Comparison of ENCODE assay signal across 20 mouse cellular contexts in the genomic region with DNA sequence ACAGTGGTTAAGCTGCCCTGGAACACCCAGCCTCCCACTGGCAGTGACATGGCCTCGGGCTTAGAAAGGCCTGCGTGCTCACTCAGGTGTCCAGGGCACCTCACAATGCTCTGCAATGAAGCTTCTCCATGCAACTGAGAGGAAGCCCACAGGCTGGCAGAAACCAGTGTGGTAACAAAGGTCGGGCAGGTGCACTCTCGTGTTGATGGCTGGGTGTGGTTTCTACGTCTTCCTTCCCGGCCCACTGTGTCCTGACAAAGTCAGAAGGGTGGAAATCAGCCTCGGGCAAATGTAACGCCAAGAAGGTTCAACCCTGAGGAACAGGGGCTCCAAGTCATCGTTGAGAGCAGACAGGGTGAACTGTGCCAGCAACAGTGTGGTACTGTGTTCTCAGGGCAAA.
"Had no signal": no experiment of that assay in that cellular context is flagged by ENCODE, and none has a peak within 500 bp of the region (broad histone marks: within the 10 kb centered on the region; RNA-seq: fewer than 3 reads in every experiment).

No protein-coding gene starts in this region.

- H3K4me1 ChIP-seq: liver, embryonic 13.5 days; midbrain, embryonic 15.5 days; neural tube, embryonic 12.5 days; neural tube, embryonic 15.5 days; stomach, embryonic 15.5 days had no signal

- H3K36me3 ChIP-seq: kidney, embryonic 15.5 days; limb, embryonic 13.5 days; liver, embryonic 13.5 days; midbrain, embryonic 15.5 days; neural tube, embryonic 12.5 days; neural tube, embryonic 15.5 days; stomach, embryonic 15.5 days had no signal

- DNase-seq: kidney, adult 11 months; kidney, adult 8-10 months; kidney, postnatal 10 days; kidney, postnatal 36 days; liver; liver, embryonic 13.5 days; lung, adult 2 months; lung, postnatal 14 days; lung, postnatal 4 days; right cerebral cortex, adult 18-20 months; right cerebral cortex, postnatal 14 days; right cerebral cortex, postnatal 4 days; spleen, adult 18-20 months; thymus, postnatal 36 days had no signal

- H3K4me3 ChIP-seq: kidney, embryonic 15.5 days; limb, embryonic 13.5 days; liver, embryonic 13.5 days; midbrain, embryonic 15.5 days; neural tube, embryonic 12.5 days; neural tube, embryonic 15.5 days; stomach, embryonic 15.5 days had no signal

- H3K4me2 ChIP-seq: kidney, embryonic 15.5 days; limb, embryonic 13.5 days; liver, embryonic 13.5 days; midbrain, embryonic 15.5 days; neural tube, embryonic 12.5 days; neural tube, embryonic 15.5 days; stomach, embryonic 15.5 days had no signal

- ATAC-seq: midbrain, embryonic 15.5 days had no signal

- H3K27me3 ChIP-seq: liver, embryonic 13.5 days; midbrain, embryonic 15.5 days; neural tube, embryonic 15.5 days; stomach, embryonic 15.5 days had no signal

- H3K9ac ChIP-seq: kidney, embryonic 15.5 days; limb, embryonic 13.5 days; liver, embryonic 13.5 days; midbrain, embryonic 15.5 days; neural tube, embryonic 12.5 days; neural tube, embryonic 15.5 days; stomach, embryonic 15.5 days had no signal

- H3K9me3 ChIP-seq: kidney, embryonic 15.5 days; limb, embryonic 13.5 days; liver, embryonic 13.5 days; midbrain, embryonic 15.5 days; neural tube, embryonic 12.5 days; neural tube, embryonic 15.5 days; stomach, embryonic 15.5 days had no signal

- H3K27ac ChIP-seq: kidney, embryonic 15.5 days; limb, embryonic 13.5 days; liver, embryonic 13.5 days; midbrain, embryonic 15.5 days; neural tube, embryonic 12.5 days; neural tube, embryonic 15.5 days; stomach, embryonic 15.5 days had no signal
